Mouse (Mus musculus): ENCODE results near the gene Igf2bp2.

GRCm38 (mm10) chr16:22075067-22075466, 88.0 kb downstream of the Igf2bp2 start:
- TF ChIP-seq CTCF (conservative IDR thresholded peaks at IDR 0.05; ENCODE audit: low read length) (no peak), NANOG (IDR thresholded peaks at IDR 0.05; ENCODE audit: borderline replicate concordance, low read length) (no peak)
